Mouse (Mus musculus) forebrain, postnatal 0 days (tissue): ENCODE measurements around the gene Cox19. TPM values are rescaled to one million over a fixed set of nuclear protein-coding genes. Genes with fewer than 3 reads are reported as not detected.

Experiments
- ATAC-seq: fragments of 200-750 bp; cut with Nextera tagmentation; 2 replicates; pipeline ENCODE4 v1.8.0; 2017; ENCODE audit warnings: mild to moderate bottlenecking, moderate library complexity
- DNase-seq: peaks from one replicate; pipeline ENCODE4 v3.0.0-alpha.2; 2015
- H3K27ac ChIP-seq: fragments of 300-500 bp; sonication (generic); 2 replicates; pipeline ENCODE4 v1.5.1; 2014; ENCODE audit warnings: low read depth, mild to moderate bottlenecking, antibody characterized with exemption, low read length, moderate library complexity, mixed read lengths
- H3K27me3 ChIP-seq: fragments of 300-500 bp; sonication (generic); 2 replicates; pipeline ENCODE4 v1.6.1; 2014; ENCODE audit warnings: mild to moderate bottlenecking, low read length, mixed read lengths; ENCODE audit not compliant: insufficient read depth
- H3K36me3 ChIP-seq: fragments of 300-500 bp; sonication (generic); 2 replicates; pipeline ENCODE4 v1.6.1; 2014; ENCODE audit warnings: mild to moderate bottlenecking, moderate library complexity; ENCODE audit not compliant: insufficient read depth
- H3K4me1 ChIP-seq: fragments of 300-500 bp; sonication (generic); 2 replicates; pipeline ENCODE4 v1.6.1; 2014; ENCODE audit warnings: antibody characterized with exemption; ENCODE audit not compliant: insufficient read depth
- H3K4me2 ChIP-seq: fragments of 300-500 bp; sonication (generic); 2 replicates; pipeline ENCODE4 v1.6.1; 2014; ENCODE audit warnings: low read depth, mild to moderate bottlenecking, moderate library complexity
- H3K4me3 ChIP-seq: fragments of 300-500 bp; sonication (generic); 2 replicates; pipeline ENCODE4 v1.5.1; 2014; ENCODE audit warnings: low read depth, low read length, mixed read lengths
- H3K9ac ChIP-seq: fragments of 300-500 bp; sonication (generic); 2 replicates; pipeline ENCODE4 v1.6.1; 2014; ENCODE audit warnings: mild to moderate bottlenecking
- H3K9me3 ChIP-seq: fragments of 300-500 bp; sonication (generic); 2 replicates; pipeline ENCODE4 v1.6.1; 2016; ENCODE audit warnings: low read length
- CTCF ChIP-seq: sonication (generic); IDR thresholded peaks from 2 replicates; pipeline ENCODE4 v1.5.1; 2016; ENCODE audit warnings: antibody characterized with exemption, control low read depth, low read depth
- WGBS: fragments of 180-500 bp; shearing (Covaris S2); extraction: QIAGEN DNeasy Blood & Tissue Kit; methylation state at CpG from one replicate; pipeline ENCODE4 v1.1.7; 2014; 5-methylcytosine and 5-hydroxymethylcytosine counted together
- polyA plus RNA-seq: library from polyadenylated mRNA; unstranded; fragments of >200 nt; fragmentation: Nextera tagmentation; extraction: Ambion mirVana; gene quantifications from 2 replicates; pipeline ENCODE4 v1.2.1, GENCODE M21; 2015
- total RNA-seq: library from RNA; depleted of rRNA; stranded (reverse); fragments of >200 nt; gene quantifications from 2 replicates; pipeline ENCODE4 v1.2.3, GENCODE M21; 2014

Gene Cox19
- total and polyA plus RNA-seq, 2 experiments from 2014 or later: 85.7 to 108 TPM

GRCm38 (mm10) chr5:139331742-139332141, 19.5 kb downstream of the Cox19 start:
- H3K36me3 ChIP-seq: peaks cover 22% of the 10 kb centered on the region
- no peaks in the 10 kb centered on the region for H3K4me1 ChIP-seq
- H3K9ac ChIP-seq: no peak overlapping the region
- H3K9me3 ChIP-seq: no peaks in the 10 kb centered on the region
- no peak overlapping the region for H3K4me2 ChIP-seq
- DNase-seq (peak; percentile 77), ATAC-seq (no peak)
- no peak overlapping the region for H3K4me3 ChIP-seq
- peak; percentile 96 for TF ChIP-seq CTCF
- no peak overlapping the region for H3K27ac ChIP-seq
- 21% methylated on average over 8 of the region's 8 CpGs for WGBS
- H3K27me3 ChIP-seq: no peaks in the 10 kb centered on the region

- H3K27ac ChIP-seq: no peak overlapping the region
- no peaks in the 10 kb centered on the region for H3K9me3 ChIP-seq
- 63% methylated on average over 7 of the region's 7 CpGs for WGBS
Observed at GRCm38 (mm10) chr5:139330766-139331165, 20.5 kb downstream of the Cox19 start.

GRCm38 (mm10) chr5:139327634-139328020, 23.6 kb downstream of the Cox19 start:
- ATAC-seq (no peak), DNase-seq (no peak)
- no peak overlapping the region for H3K4me3 ChIP-seq
- no peak for TF ChIP-seq CTCF
- peaks cover 16% of the 10 kb centered on the region; the same call in 1 of the 2 replicates for H3K4me1 ChIP-seq
- no peak overlapping the region for H3K9ac ChIP-seq
- H3K9me3 ChIP-seq: no peaks in the 10 kb centered on the region
- 74% methylated on average over 7 of the region's 7 CpGs for WGBS
- no peak overlapping the region for H3K27ac ChIP-seq
- no peak overlapping the region for H3K4me2 ChIP-seq
- H3K27me3 ChIP-seq: no peaks in the 10 kb centered on the region
- no peaks in the 10 kb centered on the region for H3K36me3 ChIP-seq

More at GRCm38 (mm10) chr5:139330766-139331165, 20.5 kb downstream of the Cox19 start:
- Histone ChIP-seq H3K27me3 (no peaks in the 10 kb centered on the region), H3K4me1 (peaks cover 3% of the 10 kb centered on the region; the same call in 1 of the 2 replicates), H3K36me3 (peaks cover 14% of the 10 kb centered on the region), H3K4me3 (no peak overlapping the region), H3K4me2 (no peak overlapping the region), H3K9ac (no peak overlapping the region)
- TF ChIP-seq CTCF: no peak
- ATAC-seq (no peak), DNase-seq (no peak)

GRCm38 (mm10) chr5:139326986-139327633, 24.1 kb downstream of the Cox19 start:
- Histone ChIP-seq H3K36me3 (no peaks in the 10 kb centered on the region), H3K4me1 (peaks cover 16% of the 10 kb centered on the region; the same call in 1 of the 2 replicates), H3K4me3 (no peak overlapping the region), H3K4me2 (no peak overlapping the region), H3K9me3 (no peaks in the 10 kb centered on the region), H3K9ac (no peak overlapping the region), H3K27me3 (no peaks in the 10 kb centered on the region), H3K27ac (no peak overlapping the region)
- whole genome bisulfite sequencing: 74% methylated on average over 7 of the region's 7 CpGs
- DNase-seq: no peak
- no peak for ATAC-seq
- TF ChIP-seq CTCF: no peak

GRCm38 (mm10) chr5:139326111-139326696, 25.0 kb downstream of the Cox19 start:
- peaks cover 16% of the 10 kb centered on the region; the same call in 1 of the 2 replicates for H3K4me1 ChIP-seq
- ATAC-seq (no peak), DNase-seq (no peak)
- peak; percentile 40 for TF ChIP-seq CTCF
- no peak overlapping the region for H3K27ac ChIP-seq
- peak overlapping the region; percentile 81 for H3K4me2 ChIP-seq
- no peak overlapping the region for H3K4me3 ChIP-seq
- H3K9ac ChIP-seq: no peak overlapping the region
- 60% methylated on average over 13 of the region's 13 CpGs for WGBS
- no peaks in the 10 kb centered on the region for H3K36me3 ChIP-seq
- no peaks in the 10 kb centered on the region for H3K9me3 ChIP-seq
- H3K27me3 ChIP-seq: no peaks in the 10 kb centered on the region

GRCm38 (mm10) chr5:139325395-139325966, 25.7 kb downstream of the Cox19 start, which contains the start of gene Adap1:
Adap1 (minus strand) TSS chr5:139325622.
- Histone ChIP-seq H3K27me3 (no peaks in the 10 kb centered on the region), H3K4me1 (peaks cover 16% of the 10 kb centered on the region; the same call in 1 of the 2 replicates), H3K9me3 (no peaks in the 10 kb centered on the region), H3K4me2 (peak within 1 kb of the TSS; percentile 81), H3K4me3 (peak within 1 kb of the TSS; percentile 79), H3K27ac (peak within 1 kb of the TSS; percentile 78), H3K36me3 (no peaks in the 10 kb centered on the region), H3K9ac (peak within 1 kb of the TSS; percentile 86)
- ATAC-seq (peak; percentile 91), DNase-seq (peak; percentile 76)
- peak; percentile 38; the same call in 1 of the 2 replicates for TF ChIP-seq CTCF
- 3% methylated on average over 47 of the region's 61 CpGs for WGBS
